ENCODE assay signal across 8 mouse cellular contexts in genomic region chr5:76853549-76853948, GRCm38 (mm10). TPM values are rescaled to one million over a fixed set of nuclear protein-coding genes. Genes with fewer than 3 reads are reported as not detected.
DNase-seq lines count a peak whose midpoint lies in the region; ATAC-seq and TF ChIP-seq lines count a peak whose summit lies in the region.

No protein-coding gene starts in this region.

- no peak for TF ChIP-seq POLR2A in MEL (IDR thresholded peaks at IDR 0.05; ENCODE audit: control insufficient read depth in 1 of 2, insufficient read depth in 1 of 2, low read depth in 1 of 2, low read length in 2 of 2, poor library complexity in 1 of 2)

- ATAC-seq in forebrain, embryonic 15.5 days (replicated peaks), result peak; percentile 77
- peak; percentile 72; the same call in 1 of the 2 replicates for ATAC-seq in lung, embryonic 15.5 days (ENCODE audit: borderline replicate concordance, extremely low read depth, low FRiP score, low TSS enrichment)

- no peaks in the 10 kb centered on the region for H3K27me3 ChIP-seq in MEL (ENCODE audit: control insufficient read depth in 1 of 2, insufficient read depth in 2 of 2, low read length in 2 of 2)
- no peaks in the 10 kb centered on the region for H3K27me3 ChIP-seq in forebrain, embryonic 15.5 days
- H3K27me3 ChIP-seq in hindbrain, embryonic 10.5 days (ENCODE audit: insufficient read depth, poor library complexity, severe bottlenecking), result peaks cover 48% of the 10 kb centered on the region
- H3K27me3 ChIP-seq in lung, embryonic 15.5 days, result peaks cover 31% of the 10 kb centered on the region

- no peak overlapping the region for H3K4me2 ChIP-seq in forebrain, embryonic 15.5 days (replicated peaks)
- H3K4me2 ChIP-seq in lung, embryonic 15.5 days, result no peak overlapping the region

- peak overlapping the region; percentile 16; the same call in 1 of the 2 replicates for H3K9ac ChIP-seq in MEL (ENCODE audit: control insufficient read depth, low read depth, low read length, poor library complexity, severe bottlenecking)
- H3K9ac ChIP-seq in forebrain, embryonic 15.5 days (replicated peaks), result no peak overlapping the region
- no peak overlapping the region for H3K9ac ChIP-seq in lung, embryonic 15.5 days

- no peaks in the 10 kb centered on the region for H3K36me3 ChIP-seq in MEL (ENCODE audit: control insufficient read depth in 1 of 2, insufficient read depth in 2 of 2, low read length in 2 of 2)
- H3K36me3 ChIP-seq in forebrain, embryonic 15.5 days, result peaks cover 22% of the 10 kb centered on the region
- H3K36me3 ChIP-seq in hindbrain, embryonic 10.5 days, result peaks cover 80% of the 10 kb centered on the region
- H3K36me3 ChIP-seq in lung, embryonic 15.5 days, result no peaks in the 10 kb centered on the region

- 11% methylated on average over 10 of the region's 10 CpGs for WGBS in forebrain, embryonic 15.5 days
- 15% methylated on average over 10 of the region's 10 CpGs for WGBS in hindbrain, embryonic 10.5 days
- 11% methylated on average over 10 of the region's 10 CpGs for WGBS in lung, embryonic 15.5 days

- H3K4me3 ChIP-seq in MEL (ENCODE audit: control insufficient read depth in 1 of 2, insufficient read depth in 1 of 2, low read depth in 2 of 2, low read length in 2 of 2), result peak overlapping the region in 1 of 2 experiments; percentile 8; a peak in 1 of 4 replicates
- no peak overlapping the region for H3K4me3 ChIP-seq in forebrain, embryonic 15.5 days
- H3K4me3 ChIP-seq in hindbrain, embryonic 10.5 days, result no peak overlapping the region
- no peak overlapping the region for H3K4me3 ChIP-seq in lung, embryonic 15.5 days

- peak; percentile 90 for DNase-seq in MEL (ENCODE audit: low read depth, low spot score)
- peak; percentile 20 for DNase-seq in cerebellum, adult 11-12 months
- peak; percentile 88 for DNase-seq in hindbrain, embryonic 10.5 days (ENCODE audit: low spot score)
- DNase-seq in layer of hippocampus, adult 9-10 months (ENCODE audit: low spot score), result peak; percentile 39
- peak; percentile 41 for DNase-seq in ovary, postnatal 10 days (ENCODE audit: low spot score)
- DNase-seq in thymus, postnatal 0 days (ENCODE audit: low spot score), result peak; percentile 80

- TF ChIP-seq RAD21 in MEL (IDR thresholded peaks at IDR 0.05; ENCODE audit: low read depth, low read length), result peak; percentile 92

- H3K79me2 ChIP-seq in MEL (ENCODE audit: control insufficient read depth, insufficient read depth, low read length, poor library complexity), result no peaks in the 10 kb centered on the region

- H3K9me3 ChIP-seq in MEL (replicated peaks; ENCODE audit: insufficient read depth, low read length), result no peaks in the 10 kb centered on the region
- no peaks in the 10 kb centered on the region for H3K9me3 ChIP-seq in forebrain, embryonic 15.5 days
- H3K9me3 ChIP-seq in hindbrain, embryonic 10.5 days, result 0 out of 2 replicates have a peak, but pooled peaks cover 2% of the 10 kb centered on the region
- H3K9me3 ChIP-seq in lung, embryonic 15.5 days, result no peaks in the 10 kb centered on the region

- H3K4me1 ChIP-seq in MEL (ENCODE audit: control insufficient read depth in 1 of 2, insufficient read depth in 2 of 2, low read length in 2 of 2), result no peaks in the 10 kb centered on the region
- H3K4me1 ChIP-seq in forebrain, embryonic 15.5 days, result peaks cover 16% of the 10 kb centered on the region
- peaks cover 33% of the 10 kb centered on the region for H3K4me1 ChIP-seq in hindbrain, embryonic 10.5 days (replicated peaks)
- peaks cover 22% of the 10 kb centered on the region for H3K4me1 ChIP-seq in lung, embryonic 15.5 days

- H3K27ac ChIP-seq in MEL (ENCODE audit: control insufficient read depth, low read depth, low read length), result no peak overlapping the region
- no peak overlapping the region for H3K27ac ChIP-seq in forebrain, embryonic 15.5 days (replicated peaks)
- H3K27ac ChIP-seq in hindbrain, embryonic 10.5 days, result no peak overlapping the region
- H3K27ac ChIP-seq in lung, embryonic 15.5 days, result no peak overlapping the region

- peak; percentile 87 to 100 (median 99) for TF ChIP-seq CTCF in MEL (IDR thresholded peaks at IDR 0.05 in 2 of 3, conservative IDR thresholded peaks at IDR 0.05 in 1 of 3; ENCODE audit: control insufficient read depth in 1 of 3, insufficient read depth in 1 of 3, low read depth in 2 of 3, low read length in 3 of 3, poor library complexity in 1 of 3, severe bottlenecking in 1 of 3)

- no peak for TF ChIP-seq EP300 in MEL (IDR thresholded peaks at IDR 0.05; ENCODE audit: low read depth in 1 of 2, low read length in 2 of 2)

TF ChIP-seq in MEL, 35 proteins besides CTCF, POLR2A, EP300 and RAD21:
- no peak for TF ChIP-seq MYC (IDR thresholded peaks at IDR 0.05; ENCODE audit: low read depth, low read length)
- TF ChIP-seq BHLHE40 (IDR thresholded peaks at IDR 0.05; ENCODE audit: borderline replicate concordance, low read depth, low read length), result peak; percentile 20; the same call in 1 of the 2 replicates
- no peak for TF ChIP-seq ZMIZ1 (IDR thresholded peaks at IDR 0.05; ENCODE audit: low read depth, low read length)
- no peak for TF ChIP-seq GABPA (IDR thresholded peaks at IDR 0.05; ENCODE audit: low read depth, low read length)
- no peak for TF ChIP-seq MXI1 (IDR thresholded peaks at IDR 0.05; ENCODE audit: low read depth, low read length)
- peak; percentile 94 for TF ChIP-seq SMC3 (IDR thresholded peaks at IDR 0.05; ENCODE audit: low read depth, low read length)
- TF ChIP-seq SIN3A (IDR thresholded peaks at IDR 0.05; ENCODE audit: low read length), result no peak
- TF ChIP-seq TBP (IDR thresholded peaks at IDR 0.05; ENCODE audit: low read depth, low read length), result no peak
- no peak for TF ChIP-seq TCF12 (IDR thresholded peaks at IDR 0.05; ENCODE audit: low read depth, low read length)
- TF ChIP-seq KAT2A (conservative IDR thresholded peaks at IDR 0.05; ENCODE audit: low read depth, low read length), result no peak
- no peak for TF ChIP-seq USF2 (IDR thresholded peaks at IDR 0.05; ENCODE audit: borderline replicate concordance in 1 of 2, insufficient read depth in 1 of 2, low read depth in 1 of 2, low read length in 2 of 2)
- peak; percentile 83 for TF ChIP-seq ZC3H11A (IDR thresholded peaks at IDR 0.05; ENCODE audit: low read depth, low read length)
- TF ChIP-seq ZNF384 (IDR thresholded peaks at IDR 0.05; ENCODE audit: low read depth, low read length), result no peak
- no peak for TF ChIP-seq ETS1 (IDR thresholded peaks at IDR 0.05; ENCODE audit: low read depth, low read length)
- no peak for TF ChIP-seq MAFK (IDR thresholded peaks at IDR 0.05; ENCODE audit: borderline replicate concordance, low read depth, low read length)

RNA-seq across cellular contexts. Expression of gene Aasdh, which starts 51.8 kb away (rescaled TPM):
- total RNA-seq in MEL (2012; rRNA removed), result 23.4 and 26.5 TPM in 2 replicates
- 10 to 100 TPM in 1 of 2 experiments, not detected in 1; 20.7 TPM for polyA plus RNA-seq in MEL (2012; ENCODE audit: insufficient read depth in 1 of 2, insufficient read length in 2 of 2, low read depth in 1 of 2, low replicate concordance in 2 of 2, missing spikeins in 1 of 2)
- 25.6 and 27.5 TPM in 2 replicates for polyA plus RNA-seq in forebrain, embryonic 15.5 days (2015; fragmentation: Nextera tagmentation; extraction: Ambion mirVana)
- 17.6 and 23.3 TPM in 2 replicates for polyA plus RNA-seq in hindbrain, embryonic 10.5 days (2016; fragmentation: Nextera tagmentation; extraction: Ambion mirVana)
- 20.0 and 22.9 TPM in 2 replicates for polyA plus RNA-seq in lung, embryonic 15.5 days (2015; fragmentation: Nextera tagmentation; extraction: Ambion mirVana)
- 13.5 and 14.8 TPM in 2 replicates for polyA plus RNA-seq in thymus, postnatal 0 days (2015; fragmentation: Nextera tagmentation; extraction: Ambion mirVana)

Comparison
In these comparisons a context has a peak if more than half of its experiments do, and no peak if none do; other contexts are left out.
1. DNase-seq: peak in every context shown above with its lines; median percentile 90 in MEL; 88 in hindbrain, embryonic 10.5 days; 80 in thymus, postnatal 0 days; 41 in ovary, postnatal 10 days; 39 in layer of hippocampus, adult 9-10 months; 20 in cerebellum, adult 11-12 months.